Mouse (Mus musculus) intestine, embryonic 15.5 days (tissue): ENCODE measurements around the gene Acd. TPM values are rescaled to one million over a fixed set of nuclear protein-coding genes. Genes with fewer than 3 reads are reported as not detected.
A peak's percentile ranks its signal among the peaks of the same experiment; 100 is the strongest.

Experiments
- ATAC-seq: fragments of 200-750 bp; cut with Nextera tagmentation; 2 replicates; pipeline ENCODE4 v1.8.0; 2017; ENCODE audit warnings: moderate TSS enrichment, moderate library complexity
- H3K27ac ChIP-seq: fragments of 300-500 bp; sonication (generic); 2 replicates; pipeline ENCODE4 v1.5.1; 2015; ENCODE audit warnings: mild to moderate bottlenecking, inconsistent platforms
- H3K27me3 ChIP-seq: fragments of 300-500 bp; sonication (generic); replicated peaks from 2 replicates; pipeline ENCODE4 v1.6.1; 2015; ENCODE audit warnings: inconsistent platforms
- H3K36me3 ChIP-seq: fragments of 300-500 bp; sonication (generic); 2 replicates; pipeline ENCODE4 v1.6.1; 2015; ENCODE audit warnings: inconsistent platforms
- H3K4me1 ChIP-seq: fragments of 300-500 bp; sonication (generic); replicated peaks from 2 replicates; pipeline ENCODE4 v1.6.1; 2015; ENCODE audit warnings: inconsistent platforms
- H3K4me2 ChIP-seq: fragments of 300-500 bp; sonication (generic); replicated peaks from 2 replicates; pipeline ENCODE4 v1.6.1; 2015; ENCODE audit warnings: mild to moderate bottlenecking, inconsistent platforms
- H3K4me3 ChIP-seq: fragments of 300-500 bp; sonication (generic); replicated peaks from 2 replicates; pipeline ENCODE4 v1.5.1; 2015; ENCODE audit warnings: inconsistent platforms
- H3K9ac ChIP-seq: fragments of 300-500 bp; sonication (generic); 2 replicates; pipeline ENCODE4 v1.6.1; 2015; ENCODE audit warnings: inconsistent platforms
- H3K9me3 ChIP-seq: fragments of 300-500 bp; sonication (generic); 2 replicates; pipeline ENCODE4 v1.6.1; 2016; ENCODE audit warnings: inconsistent platforms
- WGBS: fragments of 180-500 bp; shearing (Covaris S2); methylation state at CpG from one replicate; pipeline ENCODE4 v1.1.7; 2015; 5-methylcytosine and 5-hydroxymethylcytosine counted together
- polyA plus RNA-seq: library from polyadenylated mRNA; unstranded; fragments of >200 nt; fragmentation: Nextera tagmentation; extraction: Ambion mirVana; gene quantifications from 2 replicates; pipeline ENCODE4 v1.2.1, GENCODE M21; 2015

The Acd gene
- polyA plus RNA-seq, 1 experiment from 2014 or later, result 46.1 TPM

GRCm38 (mm10) chr8:105686551-105686950 is 14.4 kb downstream of the Acd start:
- H3K9ac ChIP-seq, result no peak overlapping the region
- H3K4me2 ChIP-seq, result 0 out of 2 replicates have a peak overlapping the region, but pooled peaks have one; percentile 52
- H3K9me3 ChIP-seq, result no peaks in the 10 kb centered on the region
- no peak for ATAC-seq
- H3K27me3 ChIP-seq, result no peaks in the 10 kb centered on the region
- H3K4me1 ChIP-seq, result peaks cover 9% of the 10 kb centered on the region; the same call in 1 of the 2 replicates
- 72% methylated on average over 6 of the region's 6 CpGs for WGBS
- no peak overlapping the region for H3K27ac ChIP-seq
- H3K36me3 ChIP-seq, result peaks cover 15% of the 10 kb centered on the region; the same call in 1 of the 2 replicates
- H3K4me3 ChIP-seq, result no peak overlapping the region

- Histone ChIP-seq H3K4me3 (peak within 1 kb of the TSS; percentile 9), H3K9ac (peak within 1 kb of the TSS; percentile 26; the same call in 1 of the 2 replicates)
- peak; percentile 56 for ATAC-seq
Observed at GRCm38 (mm10) chr8:105685796-105686308, 15.1 kb downstream of the Acd start, which contains the start of gene Carmil2. Carmil2 (plus strand) TSS chr8:105686274.

DNA sequence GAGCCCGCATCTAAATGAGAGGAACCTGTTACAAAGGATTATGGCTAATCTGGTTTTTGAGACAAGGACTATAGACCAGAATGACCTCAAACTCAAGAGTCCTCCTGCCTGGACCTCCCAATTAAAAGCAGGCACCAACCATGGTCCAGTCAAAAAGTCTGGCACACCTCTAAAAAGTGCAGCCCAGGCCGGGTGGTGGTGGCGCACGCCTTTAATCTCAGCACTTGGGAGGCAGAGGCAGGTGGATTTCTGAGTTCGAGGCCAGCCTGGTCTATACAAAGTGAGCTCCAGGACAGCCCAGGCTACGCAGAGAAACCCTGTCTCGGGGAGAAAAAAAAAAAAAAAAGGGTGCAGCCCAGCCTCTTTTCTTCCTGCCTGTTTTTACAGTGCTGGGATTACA is 15.6 kb downstream of the Acd start:
- 77% methylated on average over 7 of the region's 7 CpGs for WGBS
- Histone ChIP-seq H3K4me3 (no peak overlapping the region), H3K9me3 (no peaks in the 10 kb centered on the region), H3K36me3 (peaks cover 24% of the 10 kb centered on the region), H3K4me1 (peaks cover 9% of the 10 kb centered on the region; the same call in 1 of the 2 replicates), H3K9ac (no peak overlapping the region), H3K4me2 (peak overlapping the region; percentile 52), H3K27ac (no peak overlapping the region), H3K27me3 (no peaks in the 10 kb centered on the region)
- no peak for ATAC-seq

More at GRCm38 (mm10) chr8:105685796-105686308, 15.1 kb downstream of the Acd start, which contains the start of gene Carmil2:
- H3K27me3 ChIP-seq, result no peaks in the 10 kb centered on the region
- no peak within 1 kb of the TSS for H3K27ac ChIP-seq
- peaks cover 9% of the 10 kb centered on the region; the same call in 1 of the 2 replicates for H3K4me1 ChIP-seq
- WGBS, result 9% methylated on average over 26 of the region's 26 CpGs
- H3K4me2 ChIP-seq, result peak within 1 kb of the TSS; percentile 52
- H3K9me3 ChIP-seq, result no peaks in the 10 kb centered on the region
- H3K36me3 ChIP-seq, result peaks cover 18% of the 10 kb centered on the region

DNA sequence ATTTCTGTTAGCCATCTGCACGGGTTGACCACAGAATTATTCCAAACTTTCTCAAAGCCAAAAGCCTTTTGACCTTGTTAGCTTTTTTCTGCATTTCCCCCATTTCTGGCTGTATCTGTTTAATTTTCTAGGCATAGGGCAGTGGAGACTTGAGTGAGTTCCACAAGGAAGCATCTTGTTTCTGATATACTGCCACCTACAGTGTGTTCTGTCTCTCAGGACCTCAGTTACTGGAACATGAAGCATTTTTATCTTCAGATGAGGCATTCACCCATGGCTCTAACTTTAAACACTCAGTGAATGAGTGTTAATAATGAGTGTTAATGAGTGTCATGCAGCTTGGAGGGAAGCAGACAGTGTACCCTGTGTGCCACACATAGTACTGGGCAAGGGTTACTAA is 23.0 kb downstream of the Acd start:
- no peak for ATAC-seq
- Histone ChIP-seq H3K27me3 (no peaks in the 10 kb centered on the region), H3K4me2 (no peak overlapping the region), H3K9me3 (no peaks in the 10 kb centered on the region), H3K27ac (no peak overlapping the region), H3K9ac (no peak overlapping the region), H3K36me3 (peaks cover 46% of the 10 kb centered on the region), H3K4me3 (no peak overlapping the region), H3K4me1 (no peaks in the 10 kb centered on the region)
- WGBS, result 79% methylated on average over 1 of the region's 1 CpGs

- Histone ChIP-seq H3K9ac (no peak overlapping the region), H3K4me3 (no peak overlapping the region), H3K4me1 (no peaks in the 10 kb centered on the region), H3K36me3 (peaks cover 7% of the 10 kb centered on the region), H3K4me2 (no peak overlapping the region), H3K27ac (no peak overlapping the region), H3K9me3 (no peaks in the 10 kb centered on the region), H3K27me3 (no peaks in the 10 kb centered on the region)
- WGBS, result 75% methylated on average over 3 of the region's 3 CpGs
- ATAC-seq, result no peak
Observed at GRCm38 (mm10) chr8:105661167-105661566, 39.7 kb downstream of the Acd start.

- Histone ChIP-seq H3K9me3 (no peaks in the 10 kb centered on the region), H3K4me1 (no peaks in the 10 kb centered on the region), H3K36me3 (0 out of 2 replicates have a peak, but pooled peaks cover 3% of the 10 kb centered on the region), H3K4me2 (no peak overlapping the region), H3K4me3 (no peak overlapping the region), H3K9ac (no peak overlapping the region), H3K27ac (no peak overlapping the region), H3K27me3 (no peaks in the 10 kb centered on the region)
- ATAC-seq, result no peak
Observed at GRCm38 (mm10) chr8:105657641-105658040, 43.3 kb downstream of the Acd start.

DNA sequence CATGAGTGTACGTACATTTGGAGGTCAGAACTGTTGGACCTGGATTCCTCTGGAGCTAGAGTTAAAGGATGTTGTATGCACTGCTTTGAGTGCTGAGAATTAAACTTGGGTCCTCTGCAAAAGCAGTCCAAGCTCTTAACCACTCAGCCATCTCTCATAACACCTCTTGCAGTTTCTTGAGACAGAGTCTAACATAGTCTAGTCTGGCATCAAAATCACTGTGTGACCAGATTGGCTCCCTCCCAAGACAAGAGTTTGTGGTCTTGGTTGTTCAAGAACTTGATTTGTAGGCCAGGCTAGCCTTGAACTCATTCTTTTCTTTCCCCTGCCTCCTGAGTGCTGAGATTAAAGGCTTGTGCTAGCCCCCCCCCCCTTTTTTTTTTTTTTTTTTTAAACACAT is 52.0 kb downstream of the Acd start:
- Histone ChIP-seq H3K9me3 (no peaks in the 10 kb centered on the region), H3K27me3 (no peaks in the 10 kb centered on the region), H3K4me1 (no peaks in the 10 kb centered on the region), H3K4me3 (no peak overlapping the region), H3K9ac (no peak overlapping the region), H3K4me2 (no peak overlapping the region), H3K36me3 (peaks cover 14% of the 10 kb centered on the region), H3K27ac (no peak overlapping the region)
- WGBS, result 95% methylated on average over 1 of the region's 1 CpGs
- ATAC-seq, result no peak

Other genes starting within 250 kb of the Acd start
- 38.1 and 39.3 TPM in 2 replicates for gene Tppp3, start 229.6 kb downstream of the Acd start, polyA plus RNA-seq
- 20.1 and 22.6 TPM in 2 replicates for gene Zdhhc1, start 204.2 kb downstream of the Acd start, polyA plus RNA-seq
- 2.7 and 3.0 TPM in 2 replicates for gene Hsd11b2, start 182.3 kb downstream of the Acd start, polyA plus RNA-seq
- gene Atp6v0d1, start 135.1 kb downstream of the Acd start, polyA plus RNA-seq, result 78.2 and 89.4 TPM in 2 replicates
- gene Ripor1, start 95.8 kb downstream of the Acd start, polyA plus RNA-seq, result 18.4 and 18.5 TPM in 2 replicates
- gene Ctcf, start 64.5 kb downstream of the Acd start, polyA plus RNA-seq, result 96.4 and 106 TPM in 2 replicates
- gene Agrp, start 63.7 kb downstream of the Acd start, polyA plus RNA-seq, result 0.57 and 0.88 TPM in 2 replicates
- gene Carmil2, start 14.8 kb downstream of the Acd start, polyA plus RNA-seq, result 1.0 and 1.1 TPM in 2 replicates
- 12.7 and 13.4 TPM in 2 replicates for gene Pard6a, start within 50 bp of the Acd start, polyA plus RNA-seq
- gene 4933405L10Rik, start 6.6 kb upstream of the Acd start, polyA plus RNA-seq, result 0.13 TPM in 1 of 2 replicates, not detected in the other
- gene Enkd1, start 7.1 kb upstream of the Acd start, polyA plus RNA-seq, result 15.8 and 17.3 TPM in 2 replicates
- gene Gfod2, start 57.6 kb upstream of the Acd start, polyA plus RNA-seq, result 10.5 and 10.6 TPM in 2 replicates
- gene Ranbp10, start 126.2 kb upstream of the Acd start, polyA plus RNA-seq, result 8.5 and 8.9 TPM in 2 replicates
- not detected in 2 replicates for gene Tsnaxip1, start 126.6 kb upstream of the Acd start, polyA plus RNA-seq
- 33.6 and 34.9 TPM in 2 replicates for gene Cenpt, start 152.2 kb upstream of the Acd start, polyA plus RNA-seq
- gene Thap11, start 154.0 kb upstream of the Acd start, polyA plus RNA-seq, result 54.9 and 60.0 TPM in 2 replicates
- 192 and 253 TPM in 2 replicates for gene Nutf2, start 159.5 kb upstream of the Acd start, polyA plus RNA-seq
- 35.9 and 38.4 TPM in 2 replicates for gene Edc4, start 179.8 kb upstream of the Acd start, polyA plus RNA-seq
- gene Nrn1l, start 192.5 kb upstream of the Acd start, polyA plus RNA-seq, result 0.34 and 0.96 TPM in 2 replicates
- gene Pskh1, start 199.3 kb upstream of the Acd start, polyA plus RNA-seq, result 26.0 and 28.9 TPM in 2 replicates
- gene Ctrl, start 232.8 kb upstream of the Acd start, polyA plus RNA-seq, result 0.82 and 3.2 TPM in 2 replicates
- 76.6 and 99.7 TPM in 2 replicates for gene Psmb10, start 237.3 kb upstream of the Acd start, polyA plus RNA-seq
- gene Lcat, start 242.3 kb upstream of the Acd start, polyA plus RNA-seq, result 2.1 and 2.3 TPM in 2 replicates